Mouse (Mus musculus) heart, postnatal 0 days (tissue): Measurements from ENCODE around the gene Bcorl1. TPM values are rescaled to one million over a fixed set of nuclear protein-coding genes. Genes with fewer than 3 reads are reported as not detected.

Source experiments
- ATAC-seq: fragments of 200-750 bp; cut with Nextera tagmentation; 2 replicates; pipeline ENCODE4 v1.8.0; 2017; ENCODE audit warnings: low read depth, moderate number of reproducible peaks, moderate library complexity; ENCODE audit not compliant: insufficient read depth
- DNase-seq: peaks from one replicate; pipeline ENCODE4 v3.0.0-alpha.2; 2016; ENCODE audit warnings: low spot score
- H3K27ac ChIP-seq: fragments of 300-500 bp; sonication (generic); 2 replicates; pipeline ENCODE4 v1.5.1; 2014; ENCODE audit warnings: low read depth, mild to moderate bottlenecking
- H3K27me3 ChIP-seq: fragments of 300-500 bp; sonication (generic); 2 replicates; pipeline ENCODE4 v1.6.1; 2014; ENCODE audit warnings: low read length, mixed read lengths; ENCODE audit not compliant: control insufficient read depth, insufficient read depth
- H3K36me3 ChIP-seq: fragments of 300-500 bp; sonication (generic); replicated peaks from 2 replicates; pipeline ENCODE4 v1.6.1; 2014; ENCODE audit warnings: low read length, mixed read lengths; ENCODE audit not compliant: control insufficient read depth, insufficient read depth
- H3K4me1 ChIP-seq: fragments of 300-500 bp; sonication (generic); 2 replicates; pipeline ENCODE4 v1.6.1; 2014; ENCODE audit warnings: antibody characterized with exemption; ENCODE audit not compliant: control insufficient read depth, insufficient read depth
- H3K4me2 ChIP-seq: fragments of 300-500 bp; sonication (generic); 2 replicates; pipeline ENCODE4 v1.6.1; 2014; ENCODE audit warnings: low read depth, mild to moderate bottlenecking, low read length, moderate library complexity
- H3K4me3 ChIP-seq: fragments of 300-500 bp; sonication (generic); 2 replicates; pipeline ENCODE4 v1.5.1; 2014; ENCODE audit warnings: low read depth, low read length
- H3K9ac ChIP-seq: fragments of 300-500 bp; sonication (generic); replicated peaks from 2 replicates; pipeline ENCODE4 v1.6.1; 2014; ENCODE audit warnings: low read depth, low read length, mixed read lengths
- H3K9me3 ChIP-seq: fragments of 300-500 bp; sonication (generic); replicated peaks from 2 replicates; pipeline ENCODE4 v1.6.1; 2016; ENCODE audit warnings: low read length; ENCODE audit not compliant: control insufficient read depth
- CTCF ChIP-seq: IDR thresholded peaks from 2 replicates; pipeline ENCODE4 v1.5.1; 2016; ENCODE audit warnings: antibody characterized with exemption, control low read depth, low read depth
- EP300 ChIP-seq: IDR thresholded peaks from 2 replicates; pipeline ENCODE4 v1.6.1; 2016; ENCODE audit warnings: antibody characterized with exemption, low read depth
- WGBS: fragments of 180-500 bp; shearing (Covaris S2); extraction: QIAGEN DNeasy Blood & Tissue Kit; methylation state at CpG from one replicate; pipeline ENCODE4 v1.1.7; 2014; 5-methylcytosine and 5-hydroxymethylcytosine counted together
- polyA plus RNA-seq: library from polyadenylated mRNA; unstranded; fragments of >200 nt; fragmentation: Nextera tagmentation; extraction: Ambion mirVana; gene quantifications from 2 replicates; pipeline ENCODE4 v1.2.1, GENCODE M21; 2015
- total RNA-seq: library from RNA; depleted of rRNA; stranded (reverse); fragments of >200 nt; gene quantifications from 2 replicates; pipeline ENCODE4 v1.2.3, GENCODE M21; 2014; ENCODE audit warnings: low replicate concordance

Gene Bcorl1
- total and polyA plus RNA-seq, 2 experiments from 2014 or later: 2.0 to 7.2 TPM

DNA sequence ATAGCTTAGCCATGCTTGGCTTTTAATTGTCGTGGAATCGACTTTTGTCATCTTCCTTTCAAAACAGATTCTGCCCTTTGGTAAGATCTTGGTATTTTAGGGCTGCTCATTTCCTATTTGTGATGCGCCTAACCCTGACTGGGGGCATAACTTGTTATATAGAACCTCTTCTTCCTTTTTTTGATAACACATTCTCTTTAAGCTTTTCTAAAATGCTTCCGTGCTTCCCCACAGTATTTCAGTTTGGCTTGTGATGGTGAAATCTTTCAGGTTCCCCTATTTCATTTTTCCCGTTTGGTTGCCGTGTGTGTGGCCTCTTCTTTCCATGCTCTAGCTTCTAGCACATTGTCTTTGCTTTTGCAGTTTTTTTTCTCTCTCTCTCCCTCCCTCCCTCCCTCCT lies 14.2 kb downstream of the Bcorl1 start:
- no peak for TF ChIP-seq EP300
- TF ChIP-seq CTCF: no peak
- 85% methylated on average over 6 of the region's 6 CpGs for WGBS

DNA sequence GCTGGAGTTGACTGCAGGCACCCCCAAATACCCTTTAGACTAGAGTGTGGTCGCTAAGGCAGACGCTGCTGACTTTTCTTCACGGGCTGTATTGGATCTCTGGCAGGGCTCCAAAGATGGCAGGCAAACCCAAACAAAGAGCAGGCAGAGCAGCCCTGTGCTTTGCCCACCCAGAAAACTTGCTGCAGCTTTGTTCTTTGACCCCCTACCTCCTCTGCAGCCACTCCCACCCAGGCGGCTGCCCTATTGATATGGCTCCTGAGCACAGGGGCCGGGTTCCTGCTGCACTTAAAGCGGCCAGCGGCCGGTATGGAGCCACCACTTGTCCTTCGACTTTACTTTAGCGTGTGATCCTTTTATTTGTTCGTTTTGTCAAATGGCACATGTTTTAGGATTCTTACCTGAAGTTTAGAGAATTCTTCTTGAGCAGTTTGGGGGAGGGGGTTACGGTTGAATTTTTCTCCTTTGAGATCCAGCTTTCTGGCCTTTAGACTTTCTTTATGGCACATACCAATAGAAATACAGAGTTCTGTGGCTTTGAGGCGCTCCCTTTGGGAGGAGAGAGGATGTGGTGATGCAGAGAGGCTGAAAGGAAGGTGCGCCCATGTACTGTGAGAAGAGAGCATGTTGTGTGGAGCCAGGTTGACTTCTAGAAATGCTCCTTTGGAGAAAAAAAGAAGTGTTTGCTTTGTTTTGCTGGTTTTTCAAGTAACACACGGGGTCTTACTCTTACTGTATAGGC lies 24.8 kb downstream of the Bcorl1 start:
- no peak overlapping the region for H3K9ac ChIP-seq

More for the DNA sequence above, 14.2 kb downstream of the Bcorl1 start:
- Histone ChIP-seq H3K4me2 (no peak overlapping the region), H3K9ac (no peak overlapping the region), H3K27me3 (no peaks in the 10 kb centered on the region), H3K4me1 (no peaks in the 10 kb centered on the region), H3K27ac (no peak overlapping the region), H3K4me3 (no peak overlapping the region), H3K36me3 (no peaks in the 10 kb centered on the region), H3K9me3 (no peaks in the 10 kb centered on the region)
- ATAC-seq (no peak), DNase-seq (no peak)

DNA sequence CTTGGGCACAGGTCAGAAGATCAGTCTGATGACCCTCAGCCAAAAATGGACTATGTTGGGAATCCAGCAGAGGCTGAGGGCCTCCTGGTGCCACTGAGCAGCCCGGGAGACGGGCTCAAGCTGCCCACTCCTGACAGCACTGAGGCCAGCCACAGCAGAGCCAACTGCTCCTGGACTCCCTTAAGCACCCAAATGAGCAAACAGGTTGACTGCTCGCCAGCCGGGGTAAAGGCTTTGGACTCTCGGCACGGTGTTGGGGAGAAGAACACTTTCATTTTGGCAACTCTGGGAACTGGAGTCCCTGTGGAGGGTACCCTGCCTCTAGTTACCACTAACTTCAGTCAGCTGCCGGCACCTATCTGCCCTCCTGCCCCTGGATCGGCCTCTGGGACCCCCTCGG lies 26.7 kb downstream of the Bcorl1 start:
- Histone ChIP-seq H3K27me3 (no peaks in the 10 kb centered on the region), H3K4me1 (no peaks in the 10 kb centered on the region), H3K4me2 (no peak overlapping the region), H3K27ac (no peak overlapping the region), H3K9ac (no peak overlapping the region), H3K9me3 (no peaks in the 10 kb centered on the region), H3K4me3 (no peak overlapping the region), H3K36me3 (peaks cover 24% of the 10 kb centered on the region; the same call in 1 of the 2 replicates)
- no peak for DNase-seq
- WGBS: 88% methylated on average over 9 of the region's 9 CpGs
- TF ChIP-seq CTCF: no peak
- TF ChIP-seq EP300: no peak
- no peak for ATAC-seq

More for the DNA sequence above, 24.8 kb downstream of the Bcorl1 start:
- peaks cover 22% of the 10 kb centered on the region; the same call in 1 of the 2 replicates for H3K36me3 ChIP-seq
- H3K4me1 ChIP-seq: no peaks in the 10 kb centered on the region
- DNase-seq (no peak), ATAC-seq (no peak)
- TF ChIP-seq EP300 (no peak), CTCF (no peak)
- no peak overlapping the region for H3K4me2 ChIP-seq
- no peaks in the 10 kb centered on the region for H3K27me3 ChIP-seq
- WGBS: 58% methylated on average over 15 of the region's 15 CpGs
- no peaks in the 10 kb centered on the region for H3K9me3 ChIP-seq
- H3K27ac ChIP-seq: no peak overlapping the region
- no peak overlapping the region for H3K4me3 ChIP-seq

DNA sequence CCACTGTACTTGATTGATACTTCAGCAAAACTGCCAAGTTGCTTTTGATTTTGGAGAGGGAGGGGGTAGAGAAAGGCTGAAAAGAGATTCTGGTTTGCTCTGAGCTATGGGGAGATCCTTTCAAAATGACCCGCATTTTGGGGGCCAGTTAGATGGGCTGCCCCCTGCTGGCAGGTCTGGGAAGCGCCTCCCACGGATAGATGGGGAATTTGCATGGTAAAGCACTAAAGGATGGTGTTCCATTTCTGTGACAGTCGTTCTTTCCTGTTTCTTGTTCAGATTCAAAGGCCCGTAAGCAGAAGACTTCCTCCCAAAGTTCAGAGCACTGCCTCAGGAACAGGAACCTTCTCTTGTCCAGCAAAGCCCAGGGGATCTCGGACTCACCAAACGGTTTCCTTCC lies 42.5 kb downstream of the Bcorl1 start:
- Histone ChIP-seq H3K4me3 (no peak overlapping the region), H3K4me1 (no peaks in the 10 kb centered on the region), H3K36me3 (peaks cover 40% of the 10 kb centered on the region), H3K9me3 (no peaks in the 10 kb centered on the region), H3K9ac (no peak overlapping the region), H3K27me3 (no peaks in the 10 kb centered on the region), H3K4me2 (no peak overlapping the region), H3K27ac (no peak overlapping the region)
- TF ChIP-seq EP300 (no peak), CTCF (peak; percentile 56)
- ATAC-seq (no peak), DNase-seq (no peak)
- WGBS: 36% methylated on average over 7 of the region's 7 CpGs

DNA sequence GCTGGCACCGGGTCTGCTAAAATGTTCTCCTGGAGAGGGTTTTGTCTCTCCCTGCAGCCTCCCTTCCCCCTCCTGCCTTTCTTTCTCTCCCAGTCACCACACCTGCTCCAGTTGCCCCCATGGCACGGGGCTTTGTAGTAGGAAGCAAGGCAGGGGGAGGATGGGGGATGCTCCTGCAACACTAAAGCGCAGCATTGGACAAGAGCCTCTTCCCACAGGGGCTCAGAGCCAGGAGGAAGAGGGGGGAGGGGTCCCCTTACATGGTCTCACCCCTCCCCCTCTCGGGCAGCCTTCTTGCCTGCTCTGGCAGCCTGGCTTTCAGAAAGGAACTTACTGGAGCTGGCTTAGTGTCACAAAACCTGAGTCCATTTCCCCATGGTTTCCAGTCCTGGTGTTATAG lies 44.8 kb downstream of the Bcorl1 start:
- Histone ChIP-seq H3K4me3 (no peak overlapping the region), H3K4me2 (no peak overlapping the region), H3K27ac (no peak overlapping the region), H3K9ac (no peak overlapping the region), H3K9me3 (no peaks in the 10 kb centered on the region), H3K27me3 (no peaks in the 10 kb centered on the region), H3K36me3 (peaks cover 49% of the 10 kb centered on the region), H3K4me1 (no peaks in the 10 kb centered on the region)
- WGBS: 53% methylated on average over 4 of the region's 4 CpGs
- TF ChIP-seq CTCF: no peak
- TF ChIP-seq EP300: no peak
- DNase-seq: no peak
- ATAC-seq: no peak

DNA sequence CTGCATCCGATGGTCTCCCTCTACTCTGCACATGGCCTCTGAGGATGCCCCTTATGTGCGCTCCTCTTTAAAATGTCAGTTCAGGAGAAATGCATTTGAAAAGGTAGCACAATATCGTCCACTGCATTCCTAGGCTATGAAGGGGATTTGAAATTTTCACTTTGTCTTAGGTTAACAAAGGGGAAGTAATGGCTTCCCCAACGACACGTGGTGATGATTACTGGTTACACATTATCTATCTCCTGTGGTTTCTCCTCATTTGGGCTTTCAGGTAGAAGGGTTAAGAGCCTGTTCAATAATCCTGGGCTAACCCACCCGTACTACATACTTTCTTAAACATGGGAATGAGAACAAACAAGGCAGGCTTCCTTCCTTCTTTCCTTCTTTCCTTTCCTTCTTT lies 48.2 kb downstream of the Bcorl1 start:
- H3K4me1 ChIP-seq: no peaks in the 10 kb centered on the region
- H3K27me3 ChIP-seq: no peaks in the 10 kb centered on the region
- H3K9ac ChIP-seq: no peak overlapping the region
- no peak overlapping the region for H3K4me2 ChIP-seq
- WGBS: 81% methylated on average over 6 of the region's 6 CpGs
- no peak overlapping the region for H3K27ac ChIP-seq
- DNase-seq (no peak), ATAC-seq (no peak)
- peaks cover 67% of the 10 kb centered on the region for H3K36me3 ChIP-seq
- H3K4me3 ChIP-seq: no peak overlapping the region
- no peaks in the 10 kb centered on the region for H3K9me3 ChIP-seq
- no peak for TF ChIP-seq EP300
- TF ChIP-seq CTCF: no peak
